In the genomic region with DNA sequence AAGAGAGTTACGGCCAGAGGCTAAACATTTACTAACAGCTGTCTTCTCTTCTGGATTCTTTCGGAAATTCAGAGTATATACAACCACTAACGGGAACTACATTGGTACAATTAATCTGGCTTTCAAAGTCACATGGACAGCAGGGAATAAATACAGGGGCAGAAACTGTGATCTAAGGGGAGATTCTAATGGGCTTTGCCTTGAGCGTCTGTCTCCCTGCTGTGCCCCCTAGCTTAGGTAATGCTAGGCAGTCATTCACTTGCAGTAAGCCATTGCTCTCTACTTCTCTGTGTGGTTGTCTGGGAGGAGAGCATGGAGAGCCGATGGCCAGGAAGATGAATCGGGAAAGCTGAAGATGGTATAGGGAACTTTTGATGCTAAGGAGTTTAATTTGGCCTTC, we compare ENCODE assay signal across 17 mouse cellular contexts.
DNase-seq lines count a peak whose midpoint lies in the region; ATAC-seq and TF ChIP-seq lines count a peak whose summit lies in the region.
"Had no signal": no experiment of that assay in that cellular context is flagged by ENCODE, and none has a peak within 500 bp of the region (broad histone marks: within the 10 kb centered on the region; RNA-seq: fewer than 3 reads in every experiment).

No protein-coding gene starts in this region.

- H3K9me3 ChIP-seq in forebrain, embryonic 12.5 days, result no peaks in the 10 kb centered on the region
- no peaks in the 10 kb centered on the region for H3K9me3 ChIP-seq in forebrain, embryonic 14.5 days (replicated peaks; ENCODE audit: control insufficient read depth, low read length)
- no peaks in the 10 kb centered on the region for H3K9me3 ChIP-seq in intestine, postnatal 0 days (ENCODE audit: control insufficient read depth)
- H3K9me3 ChIP-seq in intestine, embryonic 15.5 days, result no peaks in the 10 kb centered on the region
- no peaks in the 10 kb centered on the region for H3K9me3 ChIP-seq in neural tube, embryonic 12.5 days

- no peak overlapping the region for H3K9ac ChIP-seq in forebrain, embryonic 12.5 days
- no peak overlapping the region for H3K9ac ChIP-seq in forebrain, embryonic 14.5 days (ENCODE audit: low read length)
- no peak overlapping the region for H3K9ac ChIP-seq in intestine, postnatal 0 days (ENCODE audit: low read depth, low read length)
- H3K9ac ChIP-seq in intestine, embryonic 15.5 days, result no peak overlapping the region
- no peak overlapping the region for H3K9ac ChIP-seq in neural tube, embryonic 12.5 days

- no peak overlapping the region for H3K27ac ChIP-seq in forebrain, embryonic 12.5 days
- no peak overlapping the region for H3K27ac ChIP-seq in forebrain, embryonic 14.5 days (ENCODE audit: low read depth, low read length)
- no peak overlapping the region for H3K27ac ChIP-seq in intestine, postnatal 0 days (ENCODE audit: low read depth, low read length)
- no peak overlapping the region for H3K27ac ChIP-seq in intestine, embryonic 15.5 days
- H3K27ac ChIP-seq in neural tube, embryonic 12.5 days, result no peak overlapping the region
- H3K27ac ChIP-seq: macrophage had no signal

- H3K36me3 ChIP-seq in forebrain, embryonic 12.5 days (replicated peaks), result no peaks in the 10 kb centered on the region
- no peaks in the 10 kb centered on the region for H3K36me3 ChIP-seq in forebrain, embryonic 14.5 days (ENCODE audit: control insufficient read depth, insufficient read depth, low read length)
- no peaks in the 10 kb centered on the region for H3K36me3 ChIP-seq in intestine, postnatal 0 days (ENCODE audit: control insufficient read depth, insufficient read depth)
- no peaks in the 10 kb centered on the region for H3K36me3 ChIP-seq in intestine, embryonic 15.5 days
- no peaks in the 10 kb centered on the region for H3K36me3 ChIP-seq in neural tube, embryonic 12.5 days

- H3K4me3 ChIP-seq in forebrain, embryonic 12.5 days (replicated peaks), result no peak overlapping the region
- no peak overlapping the region for H3K4me3 ChIP-seq in forebrain, embryonic 14.5 days (ENCODE audit: low read depth, low read length)
- no peak overlapping the region for H3K4me3 ChIP-seq in intestine, postnatal 0 days (ENCODE audit: low read depth, low read length)
- H3K4me3 ChIP-seq in intestine, embryonic 15.5 days (replicated peaks), result no peak overlapping the region
- no peak overlapping the region for H3K4me3 ChIP-seq in neural tube, embryonic 12.5 days

- DNase-seq in forebrain, embryonic 14.5 days (ENCODE audit: low spot score), result no peak
- DNase-seq in neural tube, embryonic 10.5 days (ENCODE audit: extremely low spot score, low spot score), result no peak
- DNase-seq in retina, postnatal 1 day, result peak; percentile 50
- DNase-seq in cerebellum, postnatal 14 days, result no peak
- DNase-seq: adrenal gland, adult 8-10 months; cerebellum, postnatal 10 days; layer of hippocampus, postnatal 36 days; liver; lung, adult 18-20 months; thymus, adult 18-20 months had no signal

- no peak for ATAC-seq in forebrain, embryonic 12.5 days (ENCODE audit: low FRiP score)
- ATAC-seq in forebrain, embryonic 14.5 days, result no peak
- ATAC-seq in intestine, postnatal 0 days, result no peak
- no peak for ATAC-seq in intestine, embryonic 15.5 days
- ATAC-seq in neural tube, embryonic 12.5 days (ENCODE audit: low FRiP score, low read depth), result peak; percentile 61; the same call in 1 of the 2 replicates
- ATAC-seq: forebrain, embryonic 16.5 days had no signal

- WGBS in forebrain, embryonic 12.5 days, result 10% methylated on average over 6 of the region's 6 CpGs
- WGBS in forebrain, embryonic 14.5 days, result 20% methylated on average over 6 of the region's 6 CpGs
- WGBS in intestine, postnatal 0 days, result 35% methylated on average over 6 of the region's 6 CpGs
- WGBS in intestine, embryonic 15.5 days, result 24% methylated on average over 6 of the region's 6 CpGs
- WGBS in neural tube, embryonic 12.5 days, result 4% methylated on average over 6 of the region's 6 CpGs

- peaks cover 22% of the 10 kb centered on the region for H3K4me1 ChIP-seq in forebrain, embryonic 12.5 days
- H3K4me1 ChIP-seq in forebrain, embryonic 14.5 days (ENCODE audit: control insufficient read depth, insufficient read depth, low read length), result peaks cover 9% of the 10 kb centered on the region; the same call in 1 of the 2 replicates
- H3K4me1 ChIP-seq in intestine, postnatal 0 days (replicated peaks; ENCODE audit: control insufficient read depth, insufficient read depth, low read length), result no peaks in the 10 kb centered on the region
- H3K4me1 ChIP-seq in intestine, embryonic 15.5 days (replicated peaks), result no peaks in the 10 kb centered on the region
- peaks cover 11% of the 10 kb centered on the region for H3K4me1 ChIP-seq in neural tube, embryonic 12.5 days

- 0 out of 2 replicates have a peak, but pooled peaks have one; percentile 7 for TF ChIP-seq CTCF in intestine, postnatal 0 days (IDR thresholded peaks at IDR 0.05; ENCODE audit: low read depth)

- 0 out of 2 replicates have a peak overlapping the region, but pooled peaks have one; percentile 1 for H3K4me2 ChIP-seq in forebrain, embryonic 12.5 days
- H3K4me2 ChIP-seq in forebrain, embryonic 14.5 days (ENCODE audit: low read length), result no peak overlapping the region
- no peak overlapping the region for H3K4me2 ChIP-seq in intestine, postnatal 0 days (replicated peaks; ENCODE audit: low read depth)
- no peak overlapping the region for H3K4me2 ChIP-seq in intestine, embryonic 15.5 days (replicated peaks)
- peak overlapping the region; percentile 34 for H3K4me2 ChIP-seq in neural tube, embryonic 12.5 days (replicated peaks)

- 0 out of 2 replicates have a peak, but pooled peaks cover 4% of the 10 kb centered on the region for H3K27me3 ChIP-seq in forebrain, embryonic 12.5 days
- H3K27me3 ChIP-seq in forebrain, embryonic 14.5 days (replicated peaks; ENCODE audit: control insufficient read depth, insufficient read depth, low read length), result no peaks in the 10 kb centered on the region
- H3K27me3 ChIP-seq in intestine, postnatal 0 days (replicated peaks; ENCODE audit: control insufficient read depth, insufficient read depth, low read length), result no peaks in the 10 kb centered on the region
- no peaks in the 10 kb centered on the region for H3K27me3 ChIP-seq in intestine, embryonic 15.5 days (replicated peaks)
- no peaks in the 10 kb centered on the region for H3K27me3 ChIP-seq in neural tube, embryonic 12.5 days (replicated peaks)
- H3K27me3 ChIP-seq: CH12.LX had no signal

Comparison
In these comparisons a context has a peak if more than half of its experiments do, and no peak if none do; other contexts are left out.
1. H3K4me2 ChIP-seq: peak in forebrain, embryonic 12.5 days (single experiment) and neural tube, embryonic 12.5 days (single experiment); none in forebrain, embryonic 14.5 days (single experiment), intestine, postnatal 0 days (single experiment) and intestine, embryonic 15.5 days (single experiment).